Mouse (Mus musculus) natural killer cell, adult 2 months (primary cell): ENCODE measurements around the gene Mmp14.

Source experiments
- DNase-seq, 2 experiments: peaks; one replicate each; pipeline ENCODE4 v3.0.0; 2022; ENCODE audit warnings: low spot score in 2 of 2

The Mmp14 gene

DNA sequence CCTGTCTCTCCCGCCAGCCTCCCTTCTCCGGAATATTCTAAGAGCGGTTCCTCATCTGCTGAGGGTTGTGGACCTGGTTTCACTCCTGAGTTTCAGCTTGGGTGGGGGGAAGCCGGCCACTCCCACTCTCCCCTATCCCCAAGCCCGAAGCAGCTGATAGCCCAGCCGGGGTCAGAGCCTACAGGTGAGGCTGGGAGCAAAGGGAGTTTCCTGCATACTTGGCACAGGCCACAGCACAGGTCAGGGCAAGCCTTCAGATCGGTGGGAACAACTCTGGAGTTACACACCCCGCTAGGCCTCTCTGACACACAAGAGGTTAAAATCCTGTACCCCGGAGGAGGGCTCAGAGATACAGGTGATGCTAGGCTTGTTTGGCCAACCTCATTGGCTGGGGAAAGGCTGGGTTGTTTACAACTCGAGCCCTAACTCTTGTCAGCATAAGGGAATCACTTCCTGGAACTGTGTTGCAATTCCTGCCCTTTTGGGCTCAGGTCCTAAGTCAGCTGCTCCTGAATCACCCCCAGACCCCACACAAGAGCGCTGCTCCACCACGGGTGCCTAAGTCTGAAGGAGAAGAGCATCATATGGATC lies 2.6 kb downstream of the Mmp14 start:
- no peak for DNase-seq

DNA sequence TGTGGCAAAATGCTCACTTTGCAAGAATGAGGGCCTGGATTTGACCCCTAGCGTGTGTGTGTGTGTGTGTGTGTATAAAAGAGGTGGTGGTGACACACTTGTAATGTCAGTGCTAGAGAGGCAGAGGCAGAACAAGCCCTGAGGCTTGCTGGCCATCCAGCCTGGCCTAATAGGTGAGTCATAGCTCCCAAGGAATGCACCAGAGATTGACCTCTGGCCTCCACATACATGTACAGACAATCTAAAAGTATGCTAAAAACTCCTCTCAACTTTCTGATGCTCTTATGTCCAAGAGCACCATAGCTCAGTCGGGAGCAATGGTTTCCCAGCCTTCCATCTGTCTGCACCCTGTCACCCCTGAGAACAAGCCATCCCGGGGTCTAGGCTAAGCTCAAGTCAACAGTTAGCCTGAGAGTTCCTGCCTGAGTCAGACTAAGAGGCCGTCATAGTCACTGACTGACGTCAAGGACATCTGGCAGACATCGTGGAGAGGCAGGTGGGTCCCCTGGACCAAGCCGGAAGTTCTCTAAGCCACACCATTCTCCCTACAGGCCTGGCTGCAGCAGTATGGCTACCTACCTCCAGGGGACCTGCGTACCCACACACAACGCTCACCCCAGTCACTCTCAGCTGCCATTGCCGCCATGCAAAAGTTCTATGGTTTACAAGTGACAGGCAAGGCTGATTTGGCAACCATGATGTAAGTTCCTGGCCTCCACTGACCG lies 3.9 kb downstream of the Mmp14 start:
- DNase-seq, result no peak

DNA sequence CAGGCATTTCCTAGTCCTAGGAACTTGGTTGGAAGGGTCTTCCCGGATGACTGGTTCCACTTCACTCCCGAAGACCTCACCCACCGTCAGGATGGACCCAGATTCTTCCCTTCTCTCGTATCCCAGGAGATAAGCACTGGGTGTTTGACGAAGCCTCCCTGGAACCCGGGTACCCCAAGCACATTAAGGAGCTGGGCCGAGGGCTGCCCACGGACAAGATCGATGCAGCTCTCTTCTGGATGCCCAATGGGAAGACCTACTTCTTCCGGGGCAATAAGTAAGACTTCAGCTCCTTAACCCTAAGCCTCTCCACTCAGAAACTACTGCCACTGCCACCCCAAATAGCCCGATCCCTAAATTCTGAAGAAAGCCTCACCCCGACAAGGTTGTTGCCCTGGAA lies 7.7 kb downstream of the Mmp14 start:
- no peak for DNase-seq

DNA sequence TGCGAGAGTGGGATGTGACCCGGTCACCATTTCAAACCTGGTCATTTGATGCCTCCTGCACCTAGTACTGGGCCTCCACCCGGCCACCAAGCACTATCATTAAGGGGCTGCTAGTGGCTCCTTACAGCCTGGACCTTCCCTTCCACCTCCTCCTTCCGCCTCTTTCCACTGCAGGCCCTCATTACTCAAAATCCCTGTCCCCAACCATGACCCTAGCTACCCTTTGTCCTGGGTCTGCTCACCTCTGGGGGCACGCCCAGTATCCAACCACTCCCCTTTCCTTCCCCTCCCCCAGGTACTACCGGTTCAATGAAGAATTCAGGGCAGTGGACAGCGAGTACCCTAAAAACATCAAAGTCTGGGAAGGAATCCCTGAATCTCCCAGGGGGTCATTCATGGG lies 8.2 kb downstream of the Mmp14 start:
- no peak for DNase-seq

DNA sequence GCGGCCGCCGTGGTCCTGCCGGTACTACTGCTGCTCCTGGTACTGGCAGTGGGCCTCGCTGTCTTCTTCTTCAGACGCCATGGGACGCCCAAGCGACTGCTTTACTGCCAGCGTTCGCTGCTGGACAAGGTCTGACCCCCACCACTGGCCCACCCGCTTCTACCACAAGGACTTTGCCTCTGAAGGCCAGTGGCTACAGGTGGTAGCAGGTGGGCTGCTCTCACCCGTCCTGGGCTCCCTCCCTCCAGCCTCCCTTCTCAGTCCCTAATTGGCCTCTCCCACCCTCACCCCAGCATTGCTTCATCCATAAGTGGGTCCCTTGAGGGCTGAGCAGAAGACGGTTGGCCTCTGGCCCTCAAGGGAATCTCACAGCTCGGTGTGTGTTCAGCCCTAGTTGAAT lies 9.1 kb downstream of the Mmp14 start:
- DNase-seq, result no peak

DNA sequence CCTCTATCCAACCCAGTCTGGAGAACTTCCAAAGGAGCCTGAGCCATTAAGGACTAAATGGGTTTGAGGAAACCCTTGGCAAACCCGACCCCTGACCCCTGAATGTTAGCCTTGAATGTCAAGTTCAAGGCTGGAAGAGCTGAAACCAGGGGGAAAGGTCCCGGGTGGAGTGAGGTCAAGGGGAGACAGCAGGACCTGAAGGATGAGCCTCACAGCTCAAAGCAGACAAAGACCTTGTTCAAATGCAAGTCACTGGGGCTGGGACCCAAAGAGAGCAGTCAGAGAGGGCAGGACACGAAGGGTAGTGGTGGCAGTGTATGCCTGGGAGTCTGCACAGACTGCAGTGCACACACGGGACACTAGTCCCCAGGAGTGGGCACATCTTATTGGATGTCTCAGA lies 10.0 kb downstream of the Mmp14 start:
- no peak for DNase-seq

DNA sequence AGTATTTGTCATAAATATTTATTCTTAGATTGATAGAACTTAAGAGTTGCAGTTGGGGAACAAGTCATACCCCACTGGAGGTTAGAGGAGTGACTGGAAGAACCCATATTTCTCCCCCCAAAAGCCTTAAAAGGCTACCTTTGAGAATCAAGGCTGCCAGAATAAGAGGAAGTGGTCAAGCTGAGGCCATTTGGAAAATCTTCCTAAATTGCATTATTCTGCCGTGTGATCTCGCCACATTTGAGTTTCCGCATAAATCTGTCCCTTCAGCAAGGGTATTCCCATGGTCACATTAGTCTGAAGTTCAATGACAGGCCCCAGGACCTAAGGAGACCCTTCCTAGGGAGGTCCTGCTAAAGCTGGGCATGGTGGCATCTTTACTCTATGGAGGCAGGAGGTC lies 11.1 kb downstream of the Mmp14 start:
- DNase-seq, result no peak

DNA sequence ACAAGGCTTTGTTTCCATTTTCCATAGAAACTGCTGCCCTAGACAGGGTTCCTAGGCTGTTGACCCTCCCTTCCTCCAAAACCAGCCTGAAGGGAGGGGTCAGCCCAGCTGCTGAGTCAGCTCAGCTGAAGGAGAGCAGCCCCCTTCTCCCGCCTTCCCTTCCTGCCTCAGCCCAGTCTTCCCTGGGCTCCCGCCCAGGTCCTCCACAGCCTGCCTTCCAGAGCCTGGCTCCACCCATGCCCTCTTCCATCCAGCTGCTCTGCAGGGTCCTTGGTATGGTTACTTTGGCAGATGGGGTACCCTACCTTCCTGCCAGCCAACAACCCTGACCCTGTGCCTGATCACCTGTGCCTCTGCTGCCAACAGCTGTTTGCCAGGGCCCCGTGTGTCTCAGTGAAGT lies 11.8 kb downstream of the Mmp14 start:
- DNase-seq, result no peak

DNA sequence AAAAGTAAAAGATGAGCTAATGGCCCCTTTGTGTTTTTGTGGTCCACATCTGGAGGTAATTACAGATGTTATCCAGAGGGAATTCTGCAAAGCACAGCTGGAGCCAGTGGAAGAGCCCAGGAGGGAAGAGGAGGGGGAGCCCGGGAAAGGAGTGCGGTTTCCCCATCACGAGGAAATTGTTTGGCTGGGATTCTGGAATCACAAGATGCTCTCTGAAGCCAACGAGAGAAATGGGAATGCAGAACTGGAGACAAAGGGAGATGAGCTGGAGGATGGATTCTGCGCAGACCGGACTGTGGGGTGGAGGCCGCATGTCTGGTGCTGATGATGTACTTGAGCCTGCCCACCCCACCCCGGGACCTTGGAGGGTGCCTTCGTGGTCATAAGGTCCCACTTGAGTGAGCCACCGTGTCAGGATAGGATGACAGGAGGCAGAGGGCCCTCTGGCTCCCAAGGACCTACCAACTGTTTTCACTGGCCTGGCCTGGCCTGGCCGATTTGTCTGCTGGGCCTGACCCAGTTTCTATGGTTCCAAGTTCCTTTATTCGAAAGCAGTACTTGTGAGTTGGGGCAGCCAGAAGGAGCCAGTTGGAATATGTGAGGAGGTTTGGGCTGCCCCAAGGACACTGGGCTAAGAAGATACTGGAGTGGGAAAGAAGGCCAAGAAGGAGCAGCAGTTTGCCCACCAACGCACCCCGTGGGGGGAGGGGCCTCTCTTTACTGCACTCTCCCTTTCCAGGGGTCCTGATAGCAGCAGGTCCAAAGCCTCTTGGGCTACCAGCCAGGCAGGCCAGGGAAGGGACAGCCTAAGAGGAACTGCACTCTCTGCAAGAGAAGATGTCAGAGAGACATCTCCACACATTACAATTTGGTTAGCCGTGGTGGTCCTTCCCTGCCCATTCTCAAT lies 12.6 kb downstream of the Mmp14 start:
- DNase-seq, result no peak

DNA sequence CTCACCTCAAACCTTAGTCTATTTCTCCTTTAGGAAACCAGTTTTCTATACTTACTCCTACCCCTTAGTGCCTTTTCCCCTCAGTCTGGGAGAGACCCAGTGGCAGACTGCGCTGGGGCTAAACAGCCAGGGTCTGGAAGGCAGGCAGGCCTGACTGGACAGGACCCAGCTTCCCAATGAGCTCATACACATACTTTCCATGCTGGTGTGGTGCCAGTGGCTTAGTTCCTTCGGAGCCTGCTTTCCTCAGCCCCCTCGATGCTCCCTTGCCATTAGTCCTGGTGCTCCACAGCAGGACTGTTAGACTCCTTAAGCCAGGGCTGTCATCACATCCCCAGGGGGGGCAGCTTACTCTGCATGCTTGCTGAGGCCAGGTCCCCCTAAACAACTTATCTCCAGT lies 14.1 kb downstream of the Mmp14 start:
- DNase-seq, result no peak

DNA sequence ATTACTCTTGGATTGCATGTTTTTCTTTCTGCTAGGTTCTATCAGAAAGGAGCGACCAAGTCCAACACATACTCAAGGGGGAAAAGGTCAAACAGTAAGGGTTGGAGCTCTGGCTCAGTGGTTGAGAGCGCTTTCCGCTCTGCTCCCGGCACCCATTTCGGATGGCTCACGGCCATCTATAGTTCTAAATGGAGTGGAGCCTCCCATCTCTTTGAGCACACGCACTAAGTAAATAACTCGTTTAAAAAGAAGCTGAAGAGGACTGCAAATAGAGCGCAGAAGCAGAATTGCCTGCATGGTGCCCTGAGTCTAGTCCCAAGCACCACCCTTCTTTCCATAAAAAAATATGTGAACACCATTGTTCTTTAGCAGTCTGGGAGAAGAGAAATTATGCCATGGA lies 22.2 kb downstream of the Mmp14 start:
- no peak for DNase-seq

DNA sequence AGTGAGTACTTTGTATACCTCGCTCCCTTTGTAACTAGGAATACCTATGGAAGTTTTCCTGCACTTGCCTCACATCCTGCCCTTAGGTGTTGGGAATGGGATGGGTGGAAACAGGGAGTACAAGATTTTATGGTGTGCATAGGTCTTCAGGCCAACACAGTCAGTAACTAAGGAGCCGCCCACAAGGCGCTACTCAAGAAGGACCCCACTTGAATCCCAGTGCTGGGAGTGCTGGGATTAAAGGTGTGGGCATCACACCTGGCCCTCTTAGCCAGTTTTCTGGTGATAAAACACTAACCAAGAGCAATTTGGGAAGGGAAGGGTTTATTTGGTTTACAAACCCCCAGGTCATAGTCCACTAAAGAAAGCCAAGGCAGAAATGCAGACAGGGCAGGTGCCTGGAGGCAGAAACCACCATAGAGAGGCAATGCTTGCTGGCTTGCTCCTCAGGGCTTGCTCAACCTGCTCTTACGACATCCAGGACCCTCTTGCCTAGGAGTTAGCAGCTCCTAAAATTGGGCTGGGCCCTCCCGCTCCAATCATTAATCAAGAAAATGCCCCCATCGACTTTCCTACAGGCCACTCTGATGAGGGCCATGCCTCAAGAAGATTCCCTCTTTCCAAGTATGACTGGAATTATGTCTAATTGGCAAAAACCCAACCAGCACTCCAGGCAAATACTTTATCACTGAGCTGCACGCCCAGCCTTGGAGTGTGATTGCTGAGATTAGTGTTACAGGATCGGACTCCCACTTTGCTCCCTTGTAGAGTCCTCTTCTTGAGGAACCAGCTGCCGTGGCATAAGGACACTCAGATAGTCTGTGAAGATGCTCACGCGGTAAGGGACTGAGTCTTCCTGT lies 23.5 kb downstream of the Mmp14 start:
- no peak for DNase-seq

DNA sequence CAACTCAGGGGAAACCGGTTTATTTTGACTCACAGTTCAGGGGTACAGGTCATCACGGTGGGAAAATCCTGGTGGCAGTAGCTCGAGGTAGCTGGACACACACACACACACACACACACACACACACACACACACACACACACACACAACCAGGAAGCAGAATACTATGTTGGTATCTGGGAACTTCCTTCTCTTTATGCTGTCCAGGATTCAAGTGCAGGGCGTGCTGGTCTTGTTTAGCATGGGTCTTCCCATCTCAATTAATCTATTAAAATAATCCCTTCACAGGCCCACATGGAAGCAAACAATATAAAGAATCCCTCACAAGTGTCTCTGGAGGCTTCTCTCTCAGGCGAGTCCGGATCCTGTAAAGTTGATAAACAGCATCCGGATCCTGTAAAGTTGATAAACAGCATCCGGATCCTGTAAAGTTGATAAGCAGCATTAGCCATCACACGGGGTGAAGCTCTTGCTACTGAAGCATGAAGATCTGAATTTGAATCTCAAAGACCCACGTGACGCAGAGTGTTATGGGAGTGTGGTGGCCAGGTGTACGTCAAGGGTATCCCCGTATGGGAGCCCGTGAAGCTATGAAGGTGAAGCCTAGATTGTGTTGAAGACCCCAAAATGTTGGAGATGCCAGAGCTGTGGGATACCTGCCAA lies 26.6 kb downstream of the Mmp14 start:
- DNase-seq, result no peak

DNA sequence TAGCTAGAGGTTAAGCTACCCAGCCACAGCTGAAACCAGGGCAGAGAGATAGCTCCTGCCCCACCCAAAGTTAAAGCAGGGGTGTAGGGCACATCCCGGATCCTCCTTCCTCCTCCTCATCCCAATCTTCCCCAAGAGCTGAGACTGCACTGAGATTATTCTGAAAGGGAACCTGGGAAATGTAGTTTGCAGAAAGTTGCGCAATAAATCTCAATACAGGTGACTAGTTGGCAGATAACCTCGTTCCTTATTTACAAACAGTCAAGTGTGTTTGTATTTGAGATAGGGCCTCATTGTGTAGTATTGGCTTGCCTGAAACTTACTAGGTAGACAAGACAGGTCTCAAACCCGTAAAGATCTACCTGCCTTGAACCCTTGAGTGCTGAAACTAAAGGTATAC lies 30.7 kb downstream of the Mmp14 start:
- DNase-seq, result no peak

DNA sequence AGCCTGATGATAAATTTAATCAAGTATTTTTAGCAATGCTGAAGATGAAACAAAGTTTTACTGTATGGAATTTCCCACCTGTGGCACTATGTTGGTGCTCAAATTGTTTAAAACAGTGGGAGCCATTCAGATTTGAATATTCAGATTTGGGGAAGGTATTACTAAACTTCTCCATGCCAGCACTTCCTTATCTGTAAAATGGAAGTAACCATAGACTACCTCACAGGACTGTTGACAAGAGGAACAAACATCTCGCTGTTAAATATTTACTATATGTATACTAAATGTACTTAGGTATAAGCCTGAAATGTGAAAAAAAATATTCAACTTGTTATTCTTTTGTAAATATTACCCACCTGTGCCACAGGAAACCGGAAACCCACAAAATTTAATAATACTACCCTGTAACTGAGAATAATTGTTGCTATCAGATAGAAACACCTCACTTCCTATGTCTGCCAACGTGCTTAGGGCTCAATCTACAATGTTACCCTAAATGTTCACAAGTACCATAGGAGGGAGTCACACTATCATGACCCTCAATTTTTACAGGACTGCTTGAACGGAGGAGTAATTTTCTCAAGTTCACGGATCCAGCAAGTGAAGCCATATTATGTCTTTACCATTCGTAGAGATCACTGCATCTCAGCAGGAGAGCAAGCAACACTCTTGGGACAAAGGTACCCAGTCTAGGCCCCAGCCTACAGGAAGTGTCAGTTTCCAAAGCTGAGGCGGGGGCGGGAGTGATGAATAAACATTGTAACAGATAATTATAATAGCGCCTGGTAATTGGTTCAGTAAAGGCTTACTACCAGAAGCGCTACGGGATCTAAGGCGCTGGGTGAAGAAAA lies 31.9 kb downstream of the Mmp14 start:
- DNase-seq, result no peak

DNA sequence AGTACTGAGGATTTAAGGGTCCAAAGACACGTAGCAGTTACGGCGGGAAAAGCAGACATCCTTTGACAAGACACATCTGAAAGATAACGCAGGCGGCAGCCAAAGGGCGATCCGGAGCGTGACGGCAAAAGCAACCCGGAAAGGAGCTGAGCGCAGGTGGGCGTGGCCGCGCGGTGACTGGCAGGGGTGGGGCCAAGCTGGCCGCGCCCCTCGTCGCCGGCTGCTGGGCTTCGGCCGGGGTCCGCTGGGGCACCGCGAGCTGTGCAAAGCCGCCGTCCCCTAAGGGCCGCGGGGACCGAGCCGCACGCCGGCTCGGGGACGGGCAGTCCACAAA lies 32.5 kb downstream of the Mmp14 start, which contains the start of gene Lrp10:
Gene Lrp10 (plus strand): TSS at position 179 of the 334 bp plus-strand sequence.
- DNase-seq, result peak; percentile 88 to 91

DNA sequence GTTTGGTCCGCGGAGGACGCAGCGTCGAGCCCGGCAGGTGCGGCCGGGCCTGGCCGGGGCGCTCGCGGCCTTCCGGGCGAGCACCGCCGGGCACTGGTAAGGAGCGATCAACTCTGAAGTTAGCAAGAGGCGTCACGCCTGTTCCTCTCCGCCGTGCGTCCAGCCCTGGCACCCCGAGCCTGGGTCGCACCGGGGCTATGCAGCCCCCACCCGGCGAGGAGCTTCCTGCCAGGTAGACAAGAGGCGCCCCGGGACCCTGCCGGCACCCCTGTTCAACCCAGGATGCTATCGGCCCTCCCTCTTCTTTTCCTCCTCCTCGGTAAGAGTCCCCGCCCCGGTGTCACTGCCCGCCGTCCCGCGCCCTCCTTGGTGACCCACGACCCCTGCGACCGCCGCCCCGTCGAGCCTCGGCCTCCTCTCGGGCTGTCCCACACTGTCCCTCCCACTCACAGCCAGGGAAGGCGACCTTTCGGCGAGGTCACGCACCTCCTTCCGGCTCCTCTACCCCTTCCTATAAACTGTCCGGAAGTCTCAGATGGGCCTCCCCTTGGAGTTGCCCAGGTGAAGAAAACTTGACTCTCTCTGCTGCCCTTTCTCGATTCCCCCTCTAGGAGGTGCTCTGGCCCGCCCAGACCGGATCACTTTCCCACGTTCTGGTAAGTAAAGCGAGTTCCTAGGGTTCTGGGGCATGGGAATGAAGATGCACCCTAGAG lies 33.0 kb downstream of the Mmp14 start:
- DNase-seq, result peak; percentile 77 to 80

DNA sequence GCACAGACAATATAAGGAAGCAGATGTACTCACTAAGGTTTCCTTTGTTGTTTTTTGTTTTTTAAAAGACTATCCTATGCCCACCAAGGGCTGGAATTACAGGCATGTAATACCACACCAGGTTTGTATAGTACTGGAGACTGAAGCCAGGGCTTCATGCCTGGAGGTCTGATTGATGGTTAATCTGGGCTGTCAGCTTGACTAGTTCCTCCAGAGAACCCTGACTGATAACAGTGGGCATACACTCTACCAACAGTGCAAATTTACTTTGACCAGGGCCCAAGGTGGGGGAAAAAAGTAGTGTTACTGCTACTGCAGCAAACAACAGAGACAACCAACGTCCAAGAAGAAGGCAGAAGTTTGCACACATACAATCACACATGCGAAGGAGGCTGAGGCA lies 40.1 kb downstream of the Mmp14 start:
- no peak for DNase-seq

DNA sequence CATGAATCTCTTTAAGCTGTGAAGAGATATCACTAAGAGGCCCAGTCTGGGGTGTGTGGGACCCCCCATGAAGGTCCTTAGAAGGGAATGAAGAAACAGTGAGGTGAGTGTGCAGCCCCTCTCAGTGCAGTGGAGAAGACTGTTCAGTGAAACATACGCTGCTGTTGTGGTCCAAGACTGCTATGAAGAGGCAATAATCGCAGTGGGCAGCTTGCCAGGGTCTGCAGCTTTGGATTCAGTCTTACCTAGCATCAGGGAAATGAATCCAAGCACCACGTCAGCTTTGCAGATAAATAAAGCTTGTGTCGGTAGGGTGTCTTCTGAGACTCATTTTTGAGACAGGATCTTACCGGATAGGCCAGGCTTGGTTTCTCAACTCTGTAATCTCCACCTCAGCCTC lies 41.3 kb downstream of the Mmp14 start:
- DNase-seq, result no peak

DNA sequence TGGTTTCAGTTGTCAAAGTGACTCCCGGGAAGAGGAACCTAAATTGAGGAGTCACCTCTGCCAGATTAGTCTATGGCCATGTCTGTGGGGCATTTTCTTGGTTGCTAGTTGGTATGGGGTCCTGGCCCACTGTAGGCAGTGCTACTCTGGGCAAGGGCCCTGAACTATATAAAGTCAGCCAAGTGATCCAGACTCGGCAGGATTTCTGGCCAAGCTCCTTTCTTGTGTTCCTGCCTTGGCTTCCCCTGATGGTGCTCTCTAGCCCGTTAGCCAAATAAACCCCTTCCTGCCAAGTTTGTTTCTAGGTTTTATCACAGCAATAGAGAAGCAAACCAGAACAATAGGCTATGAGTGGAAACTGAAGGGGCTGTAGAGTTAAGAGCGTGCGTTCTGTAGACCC lies 43.3 kb downstream of the Mmp14 start:
- DNase-seq, result no peak
